Mouse (Mus musculus): ENCODE measurements at regions not wholly inside any gene's neighbourhood (a gene's known extent, or its start where the extent isn't known, plus 50 kb on each side); places are given as distances from the start of the nearest gene placed in this dataset.

- no peak for DNase-seq (ENCODE audit: low spot score)
Observed at GRCm38 (mm10) chr6:140179999-140180398, 138.7 kb upstream of the Plcz1 start.

GRCm38 (mm10) chr6:140178425-140179193, 137.4 kb upstream of the Plcz1 start:
- no peak for DNase-seq (ENCODE audit: low spot score)

GRCm38 (mm10) chr6:140172716-140173115, 131.5 kb upstream of the Plcz1 start:
- no peak for DNase-seq (ENCODE audit: low spot score)

GRCm38 (mm10) chr6:140169836-140170235, 128.6 kb upstream of the Plcz1 start:
- no peak for DNase-seq (ENCODE audit: low spot score)

GRCm38 (mm10) chr6:140167182-140167581, 125.9 kb upstream of the Plcz1 start:
- no peak for DNase-seq (ENCODE audit: low spot score)

GRCm38 (mm10) chr6:140162729-140163128, 121.5 kb upstream of the Plcz1 start:
- DNase-seq (ENCODE audit: low spot score), result no peak

GRCm38 (mm10) chr6:140161482-140161881, 120.2 kb upstream of the Plcz1 start:
- no peak for DNase-seq (ENCODE audit: low spot score)

- no peak for DNase-seq (ENCODE audit: low spot score)
Observed at GRCm38 (mm10) chr6:140160946-140161345, 119.7 kb upstream of the Plcz1 start.

- no peak for DNase-seq (ENCODE audit: low spot score)
Observed at GRCm38 (mm10) chr6:140158986-140159385, 117.7 kb upstream of the Plcz1 start.

- DNase-seq (ENCODE audit: low spot score), result no peak
Observed at GRCm38 (mm10) chr6:140157375-140157774, 116.1 kb upstream of the Plcz1 start.

GRCm38 (mm10) chr6:140152418-140153176, 111.3 kb upstream of the Plcz1 start:
- DNase-seq (ENCODE audit: low spot score), result peak; percentile 13

- DNase-seq (ENCODE audit: low spot score), result no peak
Observed at GRCm38 (mm10) chr6:140148628-140149245, 107.5 kb upstream of the Plcz1 start.

GRCm38 (mm10) chr6:140148138-140148537, 106.9 kb upstream of the Plcz1 start:
- no peak for DNase-seq (ENCODE audit: low spot score)

GRCm38 (mm10) chr6:140147711-140148110, 106.5 kb upstream of the Plcz1 start:
- peak; percentile 67 for DNase-seq (ENCODE audit: low spot score)

GRCm38 (mm10) chr6:140133734-140134133, 92.5 kb upstream of the Plcz1 start:
- DNase-seq (ENCODE audit: low spot score), result no peak

GRCm38 (mm10) chr6:140126645-140127044, 85.4 kb upstream of the Plcz1 start:
- no peak for DNase-seq (ENCODE audit: low spot score)

GRCm38 (mm10) chr6:140114024-140114423, 72.8 kb upstream of the Plcz1 start:
- DNase-seq (ENCODE audit: low spot score), result no peak

GRCm38 (mm10) chr6:140112054-140112453, 70.8 kb upstream of the Plcz1 start:
- DNase-seq (ENCODE audit: low spot score), result no peak

GRCm38 (mm10) chr6:140108083-140108482, 66.8 kb upstream of the Plcz1 start:
- DNase-seq (ENCODE audit: low spot score), result no peak

- DNase-seq (ENCODE audit: low spot score), result no peak
Observed at GRCm38 (mm10) chr6:140107628-140108027, 66.4 kb upstream of the Plcz1 start.

- no peak for DNase-seq (ENCODE audit: low spot score)
Observed at GRCm38 (mm10) chr6:140106141-140106540, 64.9 kb upstream of the Plcz1 start.

GRCm38 (mm10) chr6:140102043-140102442, 60.8 kb upstream of the Plcz1 start:
- DNase-seq (ENCODE audit: low spot score), result no peak
